Mouse (Mus musculus): ENCODE data around the gene Slu7.

Gene Slu7

DNA sequence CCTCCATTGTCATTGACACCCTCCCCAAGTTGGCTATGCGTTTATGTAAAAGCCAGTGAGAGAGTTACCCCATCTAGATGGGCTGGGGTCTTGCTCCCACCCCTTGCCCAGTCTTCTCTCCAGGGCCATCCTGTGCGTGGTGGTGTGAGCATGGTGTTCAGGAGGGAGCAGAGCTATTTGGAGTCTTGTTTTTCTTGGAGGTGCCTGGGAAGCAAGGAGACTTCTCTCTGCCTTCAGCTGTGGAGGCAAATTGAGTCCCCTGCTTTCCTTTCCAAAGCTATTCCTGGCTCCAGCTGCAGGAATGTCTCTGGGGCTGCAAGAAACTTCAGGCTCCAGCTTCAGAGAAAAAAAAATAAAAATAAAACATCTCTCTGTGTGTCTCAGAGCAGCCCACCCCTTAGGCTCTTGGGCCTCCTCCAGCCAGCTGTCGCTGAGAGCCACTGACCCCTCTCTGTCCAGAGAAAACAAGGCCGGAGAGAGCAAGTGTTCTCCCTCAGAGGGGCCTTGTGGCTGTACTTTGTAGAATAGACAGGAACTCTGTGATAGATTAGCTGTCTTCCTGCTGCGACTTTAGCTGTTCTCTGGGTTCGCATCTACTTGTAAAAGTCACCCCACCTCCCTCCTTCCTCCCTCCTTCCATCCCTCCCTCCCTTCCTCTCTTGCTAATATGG lies 49.7 kb downstream of the Slu7 start:
- peak; percentile 34 to 43 for DNase-seq (ENCODE audit: inconsistent age in 2 of 2, low spot score in 1 of 2)

DNA sequence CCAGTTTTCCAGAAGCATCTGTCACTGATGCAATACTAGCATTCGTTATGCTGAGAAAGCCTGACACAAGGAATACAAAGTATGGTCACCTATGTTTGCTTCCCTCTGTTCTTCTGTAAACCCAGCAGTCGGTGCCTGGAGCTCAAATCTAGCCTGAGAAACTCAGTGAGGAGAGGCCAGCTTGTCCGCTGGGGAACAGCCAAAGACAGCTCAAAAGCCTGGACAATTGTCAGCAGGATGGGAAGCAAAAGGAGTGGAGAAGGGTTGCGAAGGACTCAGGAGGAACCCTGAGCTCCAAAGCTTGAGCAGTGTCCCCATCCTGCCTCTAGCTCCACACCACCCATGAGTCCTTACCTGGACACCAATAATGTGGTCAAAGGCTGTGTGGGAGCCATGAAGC lies 50.5 kb downstream of the Slu7 start:
- no peak for DNase-seq (ENCODE audit: inconsistent age in 2 of 2, low spot score in 1 of 2)

DNA sequence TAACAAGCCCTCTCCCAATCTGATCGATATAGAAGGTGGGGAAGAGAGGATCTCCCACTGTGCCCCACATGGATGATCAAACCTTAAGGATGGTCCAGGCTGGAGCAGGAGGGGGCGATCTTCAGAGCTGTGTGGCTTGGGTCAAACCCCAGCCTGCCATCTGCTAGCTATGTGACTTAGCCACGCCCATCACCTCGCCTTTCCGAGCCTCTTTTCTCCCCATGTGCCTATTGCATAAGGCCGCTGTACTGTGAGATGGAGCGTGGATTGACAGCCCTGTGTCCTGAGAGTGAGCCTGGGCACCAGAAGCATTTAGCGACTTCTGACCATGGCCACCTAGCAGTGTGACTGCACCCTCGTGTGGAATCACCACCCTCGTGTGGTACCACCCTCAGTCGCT lies 51.1 kb downstream of the Slu7 start:
- DNase-seq (ENCODE audit: inconsistent age in 2 of 2, low spot score in 1 of 2), result no peak

DNA sequence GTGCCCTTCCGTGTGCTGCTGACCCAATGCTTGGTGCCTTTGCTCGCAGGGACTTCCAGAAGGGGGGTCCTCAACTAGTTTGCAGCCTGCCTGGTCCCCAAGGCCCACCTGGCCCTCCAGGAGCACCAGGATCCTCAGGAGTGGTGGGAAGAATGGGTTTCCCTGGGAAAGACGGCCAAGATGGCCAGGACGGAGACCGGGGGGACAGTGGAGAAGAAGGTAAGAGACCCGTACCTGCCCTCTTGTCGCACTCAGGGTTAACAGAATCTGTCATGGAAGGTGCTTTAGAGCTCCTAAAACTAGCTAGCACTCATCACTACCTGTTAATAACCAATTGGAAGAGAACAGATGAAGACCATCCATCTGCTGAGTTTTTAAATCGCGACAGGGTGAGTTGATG lies 52.3 kb downstream of the Slu7 start:
- no peak for DNase-seq (ENCODE audit: inconsistent age in 2 of 2, low spot score in 1 of 2)

DNA sequence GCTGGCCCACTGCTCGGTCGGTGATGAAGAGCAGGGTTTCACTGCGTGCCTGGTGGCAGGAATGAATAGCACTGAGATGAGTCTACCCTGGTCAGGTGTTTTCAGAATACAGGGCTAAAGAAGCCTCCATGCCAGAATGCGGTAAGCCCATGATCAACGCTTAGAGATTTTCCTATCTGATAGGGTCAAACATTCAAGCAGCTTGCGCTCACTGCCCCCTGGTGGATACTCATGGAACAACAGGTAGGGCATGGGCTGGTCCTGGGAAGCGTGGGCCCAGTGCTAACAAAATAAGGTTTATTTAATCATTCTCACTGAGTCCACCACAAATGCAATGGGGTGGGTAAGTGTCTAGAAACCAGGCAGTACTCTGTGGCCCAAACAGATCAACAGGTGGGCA lies 59.1 kb downstream of the Slu7 start:
- DNase-seq (ENCODE audit: inconsistent age in 2 of 2, low spot score in 1 of 2), result peak; percentile 71 to 91

DNA sequence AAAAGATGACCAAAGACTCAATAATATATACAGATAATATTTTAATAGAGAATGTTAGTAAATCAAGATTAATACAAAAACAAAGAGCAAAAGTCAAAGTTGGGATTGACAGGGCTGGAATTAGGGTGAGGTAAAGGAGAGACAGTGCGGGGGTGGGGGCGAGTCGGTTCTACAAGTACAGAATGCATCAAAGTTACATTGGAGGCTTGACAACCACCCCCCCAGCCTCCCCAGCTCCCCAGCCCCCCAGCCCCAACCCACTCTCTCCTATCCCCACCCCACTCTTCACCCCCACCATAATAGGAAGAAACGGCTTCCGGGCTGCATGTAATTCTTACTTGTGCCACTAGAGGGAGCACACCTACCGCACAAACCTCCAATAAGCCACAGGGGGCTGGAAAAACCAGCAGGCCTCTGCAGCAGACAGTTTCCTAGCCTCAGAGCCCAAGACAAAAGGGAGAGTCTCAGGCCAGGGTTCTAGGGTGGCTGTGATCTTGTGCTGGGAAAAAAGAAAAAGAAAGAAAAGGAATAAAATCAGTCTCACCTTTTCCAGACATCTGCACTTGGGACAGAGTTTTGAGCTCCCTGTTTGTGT lies 60.4 kb downstream of the Slu7 start:
- DNase-seq (ENCODE audit: inconsistent age in 2 of 2, low spot score in 1 of 2), result peak; percentile 57 to 88

DNA sequence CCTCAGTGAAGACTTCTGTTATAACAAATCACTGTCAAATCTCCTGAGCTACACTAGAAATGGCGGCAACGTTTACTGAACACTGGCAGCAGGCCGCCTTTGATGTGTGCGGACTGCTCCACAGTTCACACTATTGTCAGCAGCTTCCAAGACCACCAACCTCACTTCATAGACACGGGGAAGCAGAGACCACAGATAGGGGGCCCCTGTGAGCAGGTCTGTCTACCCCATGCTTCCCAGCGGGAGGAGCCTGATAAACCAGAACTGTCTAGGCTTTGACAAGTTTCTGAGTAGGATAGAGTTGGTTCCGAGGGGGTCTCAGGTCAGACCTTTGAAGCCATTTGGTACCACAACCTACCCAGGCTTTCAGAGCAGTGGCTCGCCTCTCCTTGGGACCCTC lies 61.5 kb downstream of the Slu7 start:
- DNase-seq (ENCODE audit: inconsistent age in 2 of 2, low spot score in 1 of 2), result peak in 1 of 2 experiments; percentile 40

DNA sequence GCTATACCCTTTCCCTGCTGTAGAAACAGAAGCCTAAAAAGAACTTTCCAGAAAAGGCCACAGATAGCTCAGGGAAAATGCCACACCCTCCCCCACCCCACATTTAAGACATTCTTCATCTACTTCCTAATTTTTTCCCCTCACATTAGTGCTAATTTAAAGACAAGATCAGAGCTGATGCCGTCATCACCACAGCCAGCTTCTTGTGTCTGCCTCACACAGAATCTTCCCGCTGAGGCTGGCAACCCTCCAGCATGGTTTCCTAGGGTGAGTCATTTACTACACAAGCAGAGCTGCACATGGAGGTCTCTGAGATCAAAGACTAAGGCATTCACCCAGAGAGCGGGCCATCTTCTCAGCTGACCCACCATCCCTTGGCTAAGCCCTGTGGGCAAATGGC lies 62.0 kb downstream of the Slu7 start:
- peak; percentile 88 to 94 for DNase-seq (ENCODE audit: inconsistent age in 2 of 2, low spot score in 1 of 2)
